Mouse (Mus musculus): ENCODE data around the gene Adssl1. TPM values are rescaled to one million over a fixed set of nuclear protein-coding genes. Genes with fewer than 3 reads are reported as not detected.

The Adssl1 gene
- total RNA-seq, 2 experiments from 2014 or later = 221 to 269 TPM

DNA sequence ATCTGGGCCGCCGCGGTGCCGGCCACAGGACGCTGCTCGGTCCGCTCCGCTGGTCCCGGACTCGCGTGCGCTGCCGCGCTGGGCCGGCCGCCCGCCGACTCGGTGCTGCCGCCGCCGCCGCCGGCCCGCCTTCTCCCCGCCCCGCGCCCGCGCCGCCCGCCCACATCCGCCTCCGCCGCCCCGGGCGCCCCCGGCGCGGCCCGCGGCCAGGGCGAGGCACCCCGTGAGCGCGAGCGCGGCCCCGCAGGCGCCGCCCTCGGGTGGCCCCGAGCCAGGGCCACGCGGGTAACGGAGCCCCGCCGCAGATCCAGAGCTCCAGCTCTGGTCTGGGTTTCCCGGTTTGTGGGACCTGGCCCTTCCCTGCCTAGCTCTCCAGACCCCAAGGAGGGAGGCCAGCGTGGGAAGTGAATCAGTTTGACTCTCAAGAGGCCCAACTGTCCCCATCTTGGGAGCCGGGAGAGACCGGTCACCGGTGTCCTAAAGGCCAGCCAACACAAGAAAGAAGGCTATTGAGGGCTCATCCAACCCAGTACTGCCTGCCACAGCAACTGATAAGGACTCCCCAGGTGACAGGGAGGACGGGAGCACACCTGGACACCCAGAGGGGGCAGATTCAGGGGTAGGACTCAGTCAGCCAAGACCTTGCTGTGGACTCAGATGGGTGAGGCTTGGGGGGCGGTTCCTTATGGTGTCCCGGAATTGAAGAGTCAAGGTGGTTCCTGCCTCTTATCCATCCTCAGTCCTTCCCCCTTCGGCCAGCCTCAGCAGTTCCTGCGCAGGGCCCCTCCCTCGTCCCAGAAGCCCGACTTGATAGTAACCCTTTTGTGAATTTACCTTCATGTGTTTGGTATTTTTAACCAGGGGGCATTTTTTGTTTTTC lies 54.5 kb downstream of the Adssl1 start, which contains the start of gene Akt1:
TSS of gene Akt1 (minus strand) at position 753 of the 880 bp plus-strand sequence.
- DNase-seq (ENCODE audit: low spot score in 2 of 2) = peak in 1 of 2 experiments; percentile 60

- DNase-seq (ENCODE audit: low spot score in 2 of 2) = peak; percentile 73 to 88
Measured at GRCm38 (mm10) chr12:112675245-112676035, 55.6 kb downstream of the Adssl1 start.

- DNase-seq (ENCODE audit: low spot score in 2 of 2) = no peak
Measured at GRCm38 (mm10) chr12:112677076-112677475, 57.2 kb downstream of the Adssl1 start.

DNA sequence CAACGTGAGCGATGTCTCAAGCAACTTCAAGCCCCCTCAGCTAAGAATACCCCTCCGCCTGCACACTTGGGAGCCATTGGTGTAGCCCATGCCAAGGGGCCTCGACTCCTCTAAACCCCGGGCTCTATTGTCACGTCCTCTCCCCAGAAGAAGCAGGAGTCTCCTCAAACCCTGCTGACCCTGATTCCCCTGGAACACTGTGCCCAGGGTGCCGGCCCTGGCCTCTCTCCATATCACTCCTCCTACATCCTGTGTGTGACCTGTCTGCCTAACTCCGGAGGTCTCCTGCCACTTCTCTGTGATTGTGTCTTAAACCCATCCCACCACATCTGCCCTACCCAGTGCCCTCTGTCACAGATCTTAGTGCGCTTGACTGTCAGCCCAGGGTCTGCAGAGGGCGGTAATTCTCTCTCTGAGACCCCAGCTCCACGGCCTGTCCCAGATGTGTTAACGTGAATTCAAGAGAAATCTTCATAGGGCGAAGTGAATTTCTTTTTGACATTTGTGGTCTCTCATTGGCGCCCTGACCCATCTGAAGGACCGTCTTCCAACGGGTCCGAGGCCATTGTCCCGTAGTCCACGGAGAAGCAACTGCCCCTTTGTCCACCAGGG lies 58.2 kb downstream of the Adssl1 start:
- no peak for DNase-seq (ENCODE audit: low spot score in 2 of 2)

DNA sequence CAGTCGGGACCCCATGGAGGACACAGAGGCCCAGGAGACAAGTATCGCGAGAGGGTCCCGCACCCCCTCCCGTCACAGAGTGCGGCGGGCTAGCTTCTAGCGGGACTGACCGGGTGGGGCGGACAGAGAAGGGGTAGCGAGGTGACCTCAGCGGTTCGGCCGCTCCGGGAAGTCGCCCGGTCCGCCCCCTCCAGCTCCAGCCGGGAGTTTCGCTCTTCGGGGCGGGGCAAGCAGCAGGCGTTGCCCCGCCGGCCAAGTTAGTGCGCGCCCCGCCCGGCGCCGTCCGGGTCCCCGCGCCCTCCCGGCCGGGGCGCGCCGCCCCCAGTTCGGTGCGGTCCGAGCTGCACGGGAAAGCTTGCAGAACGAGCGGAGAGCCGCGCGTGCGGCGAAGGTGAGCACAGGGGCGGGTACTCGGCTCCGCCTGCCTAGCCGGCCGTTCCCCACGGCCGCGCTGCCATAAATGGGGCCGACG lies 58.7 kb downstream of the Adssl1 start, which contains the start of gene Zbtb42:
TSS of gene Zbtb42 (plus strand) at position 274 of the 472 bp plus-strand sequence.
- peak in 1 of 2 experiments; percentile 73 for DNase-seq (ENCODE audit: low spot score in 2 of 2)

- DNase-seq (ENCODE audit: low spot score in 2 of 2) = no peak
Measured at GRCm38 (mm10) chr12:112679027-112679996, 59.5 kb downstream of the Adssl1 start.

GRCm38 (mm10) chr12:112683351-112683750 lies 63.5 kb downstream of the Adssl1 start:
- DNase-seq (ENCODE audit: low spot score in 2 of 2) = no peak

DNA sequence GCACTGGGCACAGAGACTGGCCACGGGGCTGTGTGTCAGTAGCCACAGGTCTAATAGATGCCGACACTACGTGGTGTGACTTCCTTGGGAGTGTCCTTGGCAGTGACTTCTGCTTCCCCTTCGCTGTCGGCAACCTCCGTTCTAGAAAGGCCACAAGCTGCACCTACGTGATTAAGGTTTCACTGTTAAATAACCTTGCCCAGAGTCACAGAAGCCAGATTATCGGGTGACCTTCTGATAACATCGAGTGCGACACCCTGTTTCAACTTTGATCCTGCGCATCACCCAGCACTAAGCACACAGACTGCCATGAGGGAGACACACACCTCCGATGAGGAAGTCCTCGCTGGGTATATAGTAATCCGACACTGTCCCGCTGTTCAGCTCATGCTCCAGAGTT lies 68.6 kb downstream of the Adssl1 start:
- no peak for DNase-seq (ENCODE audit: low spot score in 2 of 2)

Small RNA genes lying within 50 kb of the gene (microRNA-seq; reads per million reads assigned to microRNA genes)
- 1.3 reads per million for gene Mir6939

Other genes starting within 250 kb of the Adssl1 start
- gene A530016L24Rik, start 130.6 kb upstream of the Adssl1 start, total RNA-seq (2021) = 1 to 10 TPM; 4.6 to 8.3 TPM
- gene Tmem179, start 103.3 kb upstream of the Adssl1 start, total RNA-seq (2021) = under 1 TPM; 0.15 to 0.26 TPM
- gene Inf2, start 31.3 kb upstream of the Adssl1 start, total RNA-seq (2021) = 10 to 100 TPM; 21.2 to 24.0 TPM
- 10 to 100 TPM; 42.9 to 43.8 TPM for gene Siva1, start 24.6 kb downstream of the Adssl1 start, total RNA-seq (2021)
- 100 to 1,000 TPM; 258 to 259 TPM for gene Akt1, start 54.8 kb downstream of the Adssl1 start, total RNA-seq (2021)
- 1 to 10 TPM; 2.2 to 3.1 TPM for gene Zbtb42, start 58.8 kb downstream of the Adssl1 start, total RNA-seq (2021)
- 10 to 100 TPM; 10.2 to 11.4 TPM for gene Cep170b, start 100.4 kb downstream of the Adssl1 start, total RNA-seq (2021)
- gene Pld4, start 140.6 kb downstream of the Adssl1 start, total RNA-seq (2021) = 10 to 100 TPM; 12.5 TPM
- 10 to 100 TPM; 26.7 to 32.1 TPM for gene Ahnak2, start 182.6 kb downstream of the Adssl1 start, total RNA-seq (2021)
- gene Clba1, start 188.9 kb downstream of the Adssl1 start, total RNA-seq (2021) = 1 to 10 TPM in 1 of 2 experiments, under 1 TPM in 1; 0.96 to 1.4 TPM
- 10 to 100 TPM; 17.1 to 20.6 TPM for gene Cdca4, start 209.4 kb downstream of the Adssl1 start, total RNA-seq (2021)
- under 1 TPM; 0.10 to 0.18 TPM for gene Gpr132, start 248.2 kb downstream of the Adssl1 start, total RNA-seq (2021)

Data from gastrocnemius, postnatal 4 days (tissue).